Mouse (Mus musculus): ENCODE measurements at regions not wholly inside any gene's neighbourhood (a gene's known extent, or its start where the extent isn't known, plus 50 kb on each side); places are given as distances from the start of the nearest gene placed in this dataset.

GRCm38 (mm10) chr17:48672749-48673148, 218.0 kb downstream of the Unc5cl start:
- TF ChIP-seq CTCF (IDR thresholded peaks at IDR 0.05; ENCODE audit: insufficient read depth, low read depth, low read length) (no peak), POLR2A (IDR thresholded peaks at IDR 0.05; ENCODE audit: insufficient read depth, low read depth, low read length) (no peak)
